Mouse (Mus musculus): Measurements from ENCODE around the gene Gnl3l. TPM values are rescaled to one million over a fixed set of nuclear protein-coding genes. Genes with fewer than 3 reads are reported as not detected.

Gnl3l gene
- 19.8 TPM for polyA plus RNA-seq (2017; shearing (Covaris generic))

GRCm38 (mm10) chrX:151016938-151017877 is at the start of gene Gnl3l:
Gnl3l (minus strand) TSS chrX:151017322.

GRCm38 (mm10) chrX:151045850-151046249 is 28.7 kb upstream of the Gnl3l start, which contains the start of gene Fgd1:
Fgd1 (plus strand) TSS chrX:151046150.

Other genes with a start within 250 kb of the Gnl3l start
- 24.0 TPM for gene Maged2, start 203.0 kb downstream of the Gnl3l start, polyA plus RNA-seq (2017; shearing (Covaris generic))
- 0.51 TPM for gene Fgd1, start 28.8 kb upstream of the Gnl3l start, polyA plus RNA-seq (2017; shearing (Covaris generic))
- gene Tsr2, start 79.2 kb upstream of the Gnl3l start, polyA plus RNA-seq (2017; shearing (Covaris generic)) = 25.0 TPM
- gene Wnk3, start 180.8 kb upstream of the Gnl3l start, polyA plus RNA-seq (2017; shearing (Covaris generic)) = 0.08 TPM